Mouse (Mus musculus): ENCODE results near the gene Tmem121. TPM values are rescaled to one million over a fixed set of nuclear protein-coding genes. Genes with fewer than 3 reads are reported as not detected.
A peak's percentile ranks its signal among the peaks of the same experiment; 100 is the strongest.

The Tmem121 gene
- under 1 TPM in 1 of 2 experiments, not detected in 1; 0.14 TPM for total RNA-seq (2021)
- long read RNA-seq, experiment 1: 0 reads
- long read RNA-seq, experiment 2: 0 reads

GRCm38 (mm10) chr12:113185442-113186291 is at the start of gene Tmem121:
Gene Tmem121 (plus strand): TSS chr12:113185930.
- DNase-seq (ENCODE audit: low spot score): no peak

- no peak for DNase-seq (ENCODE audit: low spot score)
Measured at GRCm38 (mm10) chr12:113136492-113137020, 49.2 kb upstream of the Tmem121 start.

GRCm38 (mm10) chr12:113137260-113138213 is 48.2 kb upstream of the Tmem121 start:
- DNase-seq (ENCODE audit: low spot score): no peak

GRCm38 (mm10) chr12:113138291-113138690 is 47.4 kb upstream of the Tmem121 start:
- DNase-seq (ENCODE audit: low spot score): no peak

- no peak for DNase-seq (ENCODE audit: low spot score)
Measured at GRCm38 (mm10) chr12:113138901-113139864, 46.5 kb upstream of the Tmem121 start.

GRCm38 (mm10) chr12:113139908-113140615 is 45.7 kb upstream of the Tmem121 start, which contains the start of gene Crip2:
Gene Crip2 (plus strand): TSS chr12:113140236.
- peak; percentile 83 for DNase-seq (ENCODE audit: low spot score)

GRCm38 (mm10) chr12:113140616-113141411 is 44.9 kb upstream of the Tmem121 start:
- peak; percentile 36 for DNase-seq (ENCODE audit: low spot score)

GRCm38 (mm10) chr12:113141531-113141973 is 44.2 kb upstream of the Tmem121 start:
- DNase-seq (ENCODE audit: low spot score): peak; percentile 65

GRCm38 (mm10) chr12:113142021-113142975 is 43.4 kb upstream of the Tmem121 start:
- DNase-seq (ENCODE audit: low spot score): peak; percentile 83

GRCm38 (mm10) chr12:113143164-113143563 is 42.6 kb upstream of the Tmem121 start:
- peak; percentile 48 for DNase-seq (ENCODE audit: low spot score)

- DNase-seq (ENCODE audit: low spot score): peak; percentile 58
Measured at GRCm38 (mm10) chr12:113144001-113144756, 41.6 kb upstream of the Tmem121 start.

- DNase-seq (ENCODE audit: low spot score): no peak
Measured at GRCm38 (mm10) chr12:113144886-113145285, 40.8 kb upstream of the Tmem121 start.

GRCm38 (mm10) chr12:113145591-113145990 is 40.1 kb upstream of the Tmem121 start:
- DNase-seq (ENCODE audit: low spot score): no peak

GRCm38 (mm10) chr12:113146112-113147057 is 39.3 kb upstream of the Tmem121 start, which contains the start of gene Crip1:
Gene Crip1 (plus strand): TSS chr12:113146316.
- DNase-seq (ENCODE audit: low spot score): peak; percentile 90

- DNase-seq (ENCODE audit: low spot score): peak; percentile 75
Measured at GRCm38 (mm10) chr12:113147481-113147880, 38.2 kb upstream of the Tmem121 start.

Measured in gastrocnemius, adult 18-20 months (tissue).